Mouse (Mus musculus): ENCODE measurements around the gene Setdb1. TPM values are rescaled to one million over a fixed set of nuclear protein-coding genes. Genes with fewer than 3 reads are reported as not detected.
"Not testable (repeated sequence)": the region's sequence is repeated elsewhere in the genome, so short reads cannot be mapped to it uniquely, and the experiment has no call there.

The Setdb1 gene
- polyA plus RNA-seq, 1 experiment from 2014 or later, result 67.3 TPM

GRCm38 (mm10) chr3:95355911-95356544 is 974 bp downstream of the Setdb1 start:
- not testable (repeated sequence) for H3K4me1 ChIP-seq (ENCODE audit: control insufficient read depth, insufficient read depth, low read length); H3K4me2 ChIP-seq (ENCODE audit: low read depth, low read length); H3K9me3 ChIP-seq (replicated peaks; ENCODE audit: control insufficient read depth, low read length); H3K27ac ChIP-seq (replicated peaks; ENCODE audit: low read depth, low read length); ATAC-seq (replicated peaks; ENCODE audit: insufficient number of reproducible peaks, low FRiP score, low TSS enrichment, low read depth); H3K9ac ChIP-seq (replicated peaks; ENCODE audit: low read length); DNase-seq (ENCODE audit: low spot score); H3K27me3 ChIP-seq (ENCODE audit: control insufficient read depth, insufficient read depth, low read length); H3K36me3 ChIP-seq (replicated peaks; ENCODE audit: control insufficient read depth, insufficient read depth, low read depth, low read length)
- 36% methylated on average over 6 of the region's 19 CpGs for WGBS
- peak overlapping the region; percentile 49 for H3K4me3 ChIP-seq (ENCODE audit: low read depth, low read length)

GRCm38 (mm10) chr3:95349491-95349890 is 7.5 kb downstream of the Setdb1 start:
- ATAC-seq (replicated peaks; ENCODE audit: insufficient number of reproducible peaks, low FRiP score, low TSS enrichment, low read depth), result no peak
- peak; percentile 54 for DNase-seq (ENCODE audit: low spot score)
- H3K9ac ChIP-seq (replicated peaks; ENCODE audit: low read length), result no peak overlapping the region

GRCm38 (mm10) chr3:95348343-95348742 is 8.7 kb downstream of the Setdb1 start:
- whole genome bisulfite sequencing, result 95% methylated on average over 5 of the region's 5 CpGs
- H3K4me2 ChIP-seq (ENCODE audit: low read depth, low read length); H3K9me3 ChIP-seq (replicated peaks; ENCODE audit: control insufficient read depth, low read length); ATAC-seq (replicated peaks; ENCODE audit: insufficient number of reproducible peaks, low FRiP score, low TSS enrichment, low read depth); H3K9ac ChIP-seq (replicated peaks; ENCODE audit: low read length); H3K27ac ChIP-seq (replicated peaks; ENCODE audit: low read depth, low read length); H3K36me3 ChIP-seq (replicated peaks; ENCODE audit: control insufficient read depth, insufficient read depth, low read depth, low read length); DNase-seq (ENCODE audit: low spot score); H3K4me1 ChIP-seq (ENCODE audit: control insufficient read depth, insufficient read depth, low read length); H3K27me3 ChIP-seq (ENCODE audit: control insufficient read depth, insufficient read depth, low read length); H3K4me3 ChIP-seq (ENCODE audit: low read depth, low read length): not testable (repeated sequence)

More at GRCm38 (mm10) chr3:95349491-95349890, 7.5 kb downstream of the Setdb1 start:
- no peaks in the 10 kb centered on the region for H3K27me3 ChIP-seq (ENCODE audit: control insufficient read depth, insufficient read depth, low read length)
- no peaks in the 10 kb centered on the region for H3K9me3 ChIP-seq (replicated peaks; ENCODE audit: control insufficient read depth, low read length)
- no peak overlapping the region for H3K4me3 ChIP-seq (ENCODE audit: low read depth, low read length)
- no peaks in the 10 kb centered on the region for H3K4me1 ChIP-seq (ENCODE audit: control insufficient read depth, insufficient read depth, low read length)
- peaks cover 12% of the 10 kb centered on the region for H3K36me3 ChIP-seq (replicated peaks; ENCODE audit: control insufficient read depth, insufficient read depth, low read depth, low read length)
- no peak overlapping the region for H3K4me2 ChIP-seq (ENCODE audit: low read depth, low read length)
- no peak overlapping the region for H3K27ac ChIP-seq (replicated peaks; ENCODE audit: low read depth, low read length)

GRCm38 (mm10) chr3:95346454-95346853 is 10.5 kb downstream of the Setdb1 start:
- H3K9ac ChIP-seq (replicated peaks; ENCODE audit: low read length), result no peak overlapping the region
- ATAC-seq (replicated peaks; ENCODE audit: insufficient number of reproducible peaks, low FRiP score, low TSS enrichment, low read depth), result no peak
- no peak overlapping the region for H3K27ac ChIP-seq (replicated peaks; ENCODE audit: low read depth, low read length)
- WGBS, result 95% methylated on average over 7 of the region's 7 CpGs
- no peaks in the 10 kb centered on the region for H3K27me3 ChIP-seq (ENCODE audit: control insufficient read depth, insufficient read depth, low read length)
- H3K36me3 ChIP-seq (replicated peaks; ENCODE audit: control insufficient read depth, insufficient read depth, low read depth, low read length), result peaks cover 13% of the 10 kb centered on the region
- no peaks in the 10 kb centered on the region for H3K4me1 ChIP-seq (ENCODE audit: control insufficient read depth, insufficient read depth, low read length)
- H3K9me3 ChIP-seq (replicated peaks; ENCODE audit: control insufficient read depth, low read length), result no peaks in the 10 kb centered on the region
- DNase-seq (ENCODE audit: low spot score), result no peak
- no peak overlapping the region for H3K4me3 ChIP-seq (ENCODE audit: low read depth, low read length)
- no peak overlapping the region for H3K4me2 ChIP-seq (ENCODE audit: low read depth, low read length)

GRCm38 (mm10) chr3:95343356-95344000 is 13.5 kb downstream of the Setdb1 start:
- WGBS, result 95% methylated on average over 9 of the region's 9 CpGs
- H3K4me1 ChIP-seq (ENCODE audit: control insufficient read depth, insufficient read depth, low read length); H3K4me3 ChIP-seq (ENCODE audit: low read depth, low read length); H3K4me2 ChIP-seq (ENCODE audit: low read depth, low read length); DNase-seq (ENCODE audit: low spot score); H3K27ac ChIP-seq (replicated peaks; ENCODE audit: low read depth, low read length); H3K9me3 ChIP-seq (replicated peaks; ENCODE audit: control insufficient read depth, low read length); ATAC-seq (replicated peaks; ENCODE audit: insufficient number of reproducible peaks, low FRiP score, low TSS enrichment, low read depth); H3K9ac ChIP-seq (replicated peaks; ENCODE audit: low read length); H3K27me3 ChIP-seq (ENCODE audit: control insufficient read depth, insufficient read depth, low read length): not testable (repeated sequence)
- H3K36me3 ChIP-seq (replicated peaks; ENCODE audit: control insufficient read depth, insufficient read depth, low read depth, low read length), result peaks cover 18% of the 10 kb centered on the region

GRCm38 (mm10) chr3:95338251-95338650 is 18.8 kb downstream of the Setdb1 start:
- H3K4me2 ChIP-seq (ENCODE audit: low read depth, low read length), result no peak overlapping the region
- H3K4me3 ChIP-seq (ENCODE audit: low read depth, low read length), result no peak overlapping the region
- no peaks in the 10 kb centered on the region for H3K9me3 ChIP-seq (replicated peaks; ENCODE audit: control insufficient read depth, low read length)
- no peak overlapping the region for H3K27ac ChIP-seq (replicated peaks; ENCODE audit: low read depth, low read length)
- no peak for DNase-seq (ENCODE audit: low spot score)
- no peaks in the 10 kb centered on the region for H3K27me3 ChIP-seq (ENCODE audit: control insufficient read depth, insufficient read depth, low read length)
- ATAC-seq (replicated peaks; ENCODE audit: insufficient number of reproducible peaks, low FRiP score, low TSS enrichment, low read depth), result no peak
- no peak overlapping the region for H3K9ac ChIP-seq (replicated peaks; ENCODE audit: low read length)
- H3K4me1 ChIP-seq (ENCODE audit: control insufficient read depth, insufficient read depth, low read length), result no peaks in the 10 kb centered on the region
- WGBS, result 86% methylated on average over 4 of the region's 4 CpGs
- H3K36me3 ChIP-seq (replicated peaks; ENCODE audit: control insufficient read depth, insufficient read depth, low read depth, low read length), result peaks cover 30% of the 10 kb centered on the region

- ATAC-seq (replicated peaks; ENCODE audit: insufficient number of reproducible peaks, low FRiP score, low TSS enrichment, low read depth) (no peak), DNase-seq (ENCODE audit: low spot score) (no peak)
- no peak overlapping the region for H3K4me3 ChIP-seq (ENCODE audit: low read depth, low read length)
- no peaks in the 10 kb centered on the region for H3K9me3 ChIP-seq (replicated peaks; ENCODE audit: control insufficient read depth, low read length)
- peaks cover 30% of the 10 kb centered on the region for H3K36me3 ChIP-seq (replicated peaks; ENCODE audit: control insufficient read depth, insufficient read depth, low read depth, low read length)
- no peaks in the 10 kb centered on the region for H3K27me3 ChIP-seq (ENCODE audit: control insufficient read depth, insufficient read depth, low read length)
- no peak overlapping the region for H3K27ac ChIP-seq (replicated peaks; ENCODE audit: low read depth, low read length)
- no peak overlapping the region for H3K4me2 ChIP-seq (ENCODE audit: low read depth, low read length)
- no peaks in the 10 kb centered on the region for H3K4me1 ChIP-seq (ENCODE audit: control insufficient read depth, insufficient read depth, low read length)
- 95% methylated on average over 4 of the region's 4 CpGs for WGBS
- H3K9ac ChIP-seq (replicated peaks; ENCODE audit: low read length), result no peak overlapping the region
These were observed 19.7 kb downstream of the Setdb1 start for GRCm38 (mm10) chr3:95337345-95337744.

GRCm38 (mm10) chr3:95331528-95331927 is 25.5 kb downstream of the Setdb1 start:
- ATAC-seq (replicated peaks; ENCODE audit: insufficient number of reproducible peaks, low FRiP score, low TSS enrichment, low read depth) (no peak), DNase-seq (ENCODE audit: low spot score) (no peak)
- H3K27me3 ChIP-seq (ENCODE audit: control insufficient read depth, insufficient read depth, low read length), result no peaks in the 10 kb centered on the region
- no peaks in the 10 kb centered on the region for H3K4me1 ChIP-seq (ENCODE audit: control insufficient read depth, insufficient read depth, low read length)
- H3K9me3 ChIP-seq (replicated peaks; ENCODE audit: control insufficient read depth, low read length), result no peaks in the 10 kb centered on the region
- no peak overlapping the region for H3K27ac ChIP-seq (replicated peaks; ENCODE audit: low read depth, low read length)
- no peak overlapping the region for H3K9ac ChIP-seq (replicated peaks; ENCODE audit: low read length)
- H3K4me2 ChIP-seq (ENCODE audit: low read depth, low read length), result no peak overlapping the region
- H3K4me3 ChIP-seq (ENCODE audit: low read depth, low read length), result no peak overlapping the region
- 90% methylated on average over 1 of the region's 1 CpGs for WGBS
- H3K36me3 ChIP-seq (replicated peaks; ENCODE audit: control insufficient read depth, insufficient read depth, low read depth, low read length), result peaks cover 19% of the 10 kb centered on the region
